Mouse (Mus musculus): ENCODE measurements around the gene Ica1.

Ica1 gene

DNA sequence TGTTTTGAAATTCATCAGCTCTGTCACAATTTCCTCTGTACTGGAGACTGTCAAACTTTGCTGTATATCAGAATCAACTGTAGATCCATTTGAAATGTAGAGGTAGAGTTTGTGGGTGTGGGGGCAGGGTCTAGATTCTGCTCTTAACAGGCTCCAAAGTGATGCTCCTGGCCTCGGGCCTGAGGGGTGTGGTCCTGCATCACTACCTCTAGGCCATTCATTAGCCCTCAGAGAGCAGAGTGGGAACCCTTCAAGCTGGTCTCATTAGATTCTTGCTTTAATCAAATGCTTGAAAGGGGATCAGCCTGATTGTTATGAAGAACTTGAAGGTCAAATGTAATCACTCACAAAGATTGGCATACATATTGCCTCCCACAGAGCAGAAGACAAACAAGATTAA is 36.6 kb downstream of the Ica1 start:
- DNase-seq, result no peak

DNA sequence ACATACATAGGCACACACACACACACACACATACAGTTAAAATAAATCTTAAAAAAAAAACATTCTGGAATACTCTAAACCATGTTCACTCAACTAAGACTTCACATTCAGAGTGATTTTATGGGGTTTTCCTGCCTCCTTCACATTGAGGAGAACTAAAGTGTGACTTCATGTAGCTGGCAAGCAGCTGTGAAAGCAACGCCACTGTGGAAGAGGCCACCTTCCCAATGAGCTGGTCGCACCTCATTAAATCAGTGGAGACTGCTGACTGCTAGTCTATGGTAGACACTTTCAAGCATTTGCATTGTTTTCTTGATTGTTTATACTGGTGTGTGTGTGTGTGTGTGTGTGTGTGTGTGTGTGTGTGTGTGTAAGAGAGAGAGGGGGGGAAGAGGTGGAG is 38.2 kb downstream of the Ica1 start:
- no peak for DNase-seq

DNA sequence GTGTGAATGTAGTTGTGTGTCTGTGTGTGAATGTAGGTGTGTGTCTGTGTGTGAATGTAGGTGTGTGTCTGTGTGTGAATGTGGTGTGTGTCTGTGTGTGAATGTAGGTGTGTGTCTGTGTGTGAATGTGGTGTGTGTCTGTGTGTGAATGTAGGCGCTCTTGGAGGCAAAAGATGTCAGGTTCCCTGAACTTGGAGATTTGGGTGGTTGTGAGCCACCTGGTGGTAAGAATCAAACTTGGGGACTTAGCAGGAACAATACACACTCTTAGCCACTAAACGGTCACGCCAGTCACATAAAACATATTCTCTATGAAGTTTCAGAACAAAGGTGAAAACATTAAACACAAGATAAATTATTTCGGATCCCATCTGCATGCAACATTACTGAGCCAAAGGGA is 39.9 kb downstream of the Ica1 start:
- DNase-seq, result no peak

DNA sequence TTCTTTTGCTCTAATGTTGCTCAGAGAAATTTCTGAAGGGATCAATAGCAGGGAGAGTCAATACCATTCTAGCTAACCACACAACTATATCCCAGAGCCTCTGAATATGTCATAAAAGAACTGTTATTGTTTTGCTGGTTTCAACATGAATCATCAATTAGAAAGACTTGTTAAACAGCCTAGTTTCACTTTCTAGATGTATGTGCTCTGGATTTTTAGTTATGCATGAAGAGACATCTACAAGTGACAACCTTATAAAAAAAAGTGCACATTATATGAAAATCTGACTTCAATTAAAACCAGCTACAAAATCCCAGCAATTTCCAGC is 41.8 kb downstream of the Ica1 start:
- DNase-seq, result no peak

DNA sequence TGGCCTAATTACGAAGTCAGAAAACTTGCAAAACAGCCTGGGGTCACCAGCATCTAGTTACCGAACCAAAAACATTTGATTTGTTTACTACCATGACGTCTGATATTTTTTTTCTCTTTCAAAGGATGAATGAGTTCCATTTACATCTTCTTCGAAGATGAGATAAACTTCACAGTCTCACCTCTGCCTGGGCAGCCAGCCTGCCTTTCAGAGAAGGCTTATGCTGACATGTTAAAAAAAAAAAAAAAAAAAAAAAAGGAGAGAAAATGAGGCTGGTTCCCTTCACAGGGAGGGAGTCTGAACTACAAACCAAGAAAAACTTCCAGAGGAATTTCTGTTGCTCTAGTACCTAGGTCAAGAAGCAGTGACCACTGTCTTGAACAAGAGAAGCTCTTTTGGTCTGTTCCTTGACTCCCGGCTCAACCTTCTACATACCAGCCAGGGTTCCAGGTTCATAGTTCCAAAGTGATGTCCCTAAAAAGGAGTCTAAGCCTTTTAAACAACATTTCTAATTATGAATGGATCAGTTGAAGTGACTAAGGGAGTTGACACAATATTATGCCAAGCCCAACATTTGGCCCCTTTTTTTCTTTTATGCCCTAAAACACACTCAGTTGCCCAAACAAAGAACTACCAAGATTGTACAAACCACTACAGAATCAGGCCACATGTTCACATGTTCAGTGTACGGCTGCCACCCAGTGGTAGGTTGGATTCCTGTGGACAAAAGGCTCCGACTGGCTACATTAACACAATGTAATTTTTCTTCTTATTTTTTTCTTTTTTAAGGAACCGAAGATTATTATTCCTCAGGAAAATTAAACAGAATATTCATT is 42.4 kb downstream of the Ica1 start:
- DNase-seq, result peak; percentile 56

DNA sequence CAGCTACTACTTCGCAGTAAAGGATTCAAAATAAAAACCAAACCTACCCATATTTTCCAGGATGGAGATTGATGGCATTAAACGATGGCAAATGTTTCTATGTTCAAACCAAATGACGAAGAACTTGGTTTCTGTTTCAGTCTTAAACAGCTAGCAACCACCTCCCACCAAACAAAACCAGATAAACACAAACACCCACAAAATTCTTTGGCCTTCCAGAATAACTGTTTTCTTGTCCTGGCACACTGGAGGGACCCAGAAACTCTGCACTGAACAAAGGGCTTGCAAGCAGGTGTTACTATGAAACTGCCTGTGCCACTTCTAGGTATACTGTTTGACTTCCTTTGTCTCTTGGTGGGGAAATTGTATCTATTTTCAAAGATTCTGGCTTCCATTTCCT is 43.2 kb downstream of the Ica1 start:
- no peak for DNase-seq

DNA sequence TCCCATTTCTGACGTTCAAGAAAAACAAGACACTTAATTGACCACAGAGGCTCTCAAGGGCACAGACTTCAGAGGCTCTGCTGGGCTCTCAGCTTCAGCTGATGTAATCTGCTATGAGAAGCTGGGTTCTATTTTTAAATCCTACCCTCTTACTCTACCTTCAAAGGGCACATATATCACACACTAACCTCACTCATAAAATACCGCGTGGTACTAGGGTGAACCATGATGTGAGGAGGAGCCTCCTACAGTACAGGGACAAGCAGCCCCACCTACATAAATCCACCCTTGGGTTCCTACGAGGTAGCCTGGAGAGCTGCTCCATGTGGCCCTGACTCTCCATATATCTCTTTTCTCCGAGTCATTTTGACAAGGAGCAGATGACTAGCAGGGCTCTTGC is 45.8 kb downstream of the Ica1 start:
- no peak for DNase-seq

DNA sequence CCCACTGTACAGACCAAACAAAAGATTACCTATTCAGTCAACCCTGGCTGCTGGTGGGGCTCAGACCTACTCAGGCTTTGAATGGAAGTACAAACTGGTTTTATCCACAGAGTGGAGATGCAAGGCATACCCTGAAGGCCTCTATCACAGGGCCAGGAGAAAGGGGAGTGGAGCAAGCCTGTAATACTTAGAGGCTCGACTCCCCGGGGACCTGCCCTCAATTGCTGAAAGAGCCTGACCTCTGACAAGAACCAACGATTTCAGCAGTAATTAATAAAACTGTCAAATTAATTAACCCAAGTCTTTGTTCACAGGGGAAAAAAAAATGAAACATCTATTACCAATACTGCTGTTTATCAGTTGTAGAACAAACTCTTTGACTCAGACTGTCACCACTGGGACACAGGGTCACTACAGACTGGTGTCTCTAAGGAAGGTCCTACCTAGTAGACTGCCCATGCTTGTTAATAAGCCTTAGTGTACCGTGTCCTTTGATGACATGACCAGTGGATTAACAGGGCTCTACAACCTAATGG is 46.6 kb downstream of the Ica1 start:
- peak; percentile 8 for DNase-seq

DNA sequence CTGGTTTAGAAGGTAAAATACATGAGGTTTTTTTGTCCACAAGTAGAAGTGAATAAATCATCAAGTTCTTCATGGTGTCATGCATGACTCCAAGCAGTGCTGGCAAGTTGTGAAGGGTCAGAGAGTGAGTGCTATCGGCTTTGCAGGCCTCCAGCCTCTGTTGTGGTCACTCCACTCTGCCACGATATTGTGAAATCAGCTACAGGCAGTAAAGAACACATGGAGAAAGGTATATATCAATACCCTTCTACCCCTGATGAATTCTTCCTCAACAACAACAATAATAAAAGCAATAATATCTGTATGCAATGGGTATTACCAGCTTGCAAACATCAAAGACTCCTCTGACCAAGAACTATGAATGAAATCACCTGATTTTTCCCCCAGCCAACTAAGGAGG is 47.9 kb downstream of the Ica1 start:
- no peak for DNase-seq

DNA sequence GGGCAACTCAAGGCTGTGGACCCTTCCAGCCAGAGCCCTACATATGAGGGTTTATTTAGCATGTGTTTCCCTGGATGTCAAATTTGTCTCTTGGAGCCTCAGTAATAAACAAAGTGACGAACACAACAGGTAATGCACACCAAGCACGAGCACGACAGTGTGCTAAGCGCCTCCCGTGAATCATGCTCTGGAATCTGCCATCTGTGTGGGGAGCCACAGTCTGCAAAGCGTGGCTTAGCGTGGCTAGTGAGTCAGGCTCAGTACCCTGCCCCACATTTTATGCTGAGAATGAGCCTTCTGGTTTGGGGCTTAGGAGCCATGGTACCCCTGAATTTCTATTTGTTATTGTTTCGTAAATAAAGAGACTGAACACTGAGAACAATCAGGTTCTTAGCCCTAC is 50.5 kb downstream of the Ica1 start:
- DNase-seq, result no peak

DNA sequence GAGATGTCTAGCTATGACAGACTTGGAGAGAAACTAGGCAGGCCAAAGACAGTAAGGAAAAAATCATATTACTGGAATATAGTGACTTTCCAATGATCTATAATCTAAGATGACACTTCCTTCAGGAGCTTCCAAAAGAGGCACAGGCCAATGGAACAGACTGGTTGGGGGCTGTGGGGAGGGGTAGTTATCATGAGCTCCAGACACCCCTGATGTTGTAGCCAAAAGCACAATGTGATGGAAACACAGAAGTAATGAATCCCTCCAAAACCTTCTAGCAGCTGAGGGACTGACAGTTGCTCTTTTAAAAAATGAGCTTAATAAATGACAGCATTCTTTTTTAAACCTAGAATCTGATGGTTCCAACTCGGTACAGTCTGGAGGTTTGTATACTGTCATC is 52.7 kb downstream of the Ica1 start:
- DNase-seq, result no peak

DNA sequence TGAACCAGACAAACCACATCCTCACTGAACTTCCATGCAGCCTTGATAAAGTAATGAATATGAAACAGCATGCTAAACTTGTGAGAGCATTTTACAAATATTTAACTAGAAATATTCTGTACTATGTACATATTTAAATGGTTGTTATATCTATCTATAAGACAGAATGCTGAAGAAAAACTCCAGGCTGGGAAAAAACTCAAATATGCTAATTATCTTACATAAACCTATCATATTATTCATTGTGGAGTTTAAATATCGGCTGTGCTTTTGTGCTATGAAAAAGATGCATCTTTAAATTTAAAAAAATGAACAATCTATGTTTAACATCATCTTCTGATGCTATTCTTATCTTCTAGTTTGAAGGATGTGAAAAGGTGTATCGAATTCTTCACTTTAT is 58.6 kb downstream of the Ica1 start:
- no peak for DNase-seq

DNA sequence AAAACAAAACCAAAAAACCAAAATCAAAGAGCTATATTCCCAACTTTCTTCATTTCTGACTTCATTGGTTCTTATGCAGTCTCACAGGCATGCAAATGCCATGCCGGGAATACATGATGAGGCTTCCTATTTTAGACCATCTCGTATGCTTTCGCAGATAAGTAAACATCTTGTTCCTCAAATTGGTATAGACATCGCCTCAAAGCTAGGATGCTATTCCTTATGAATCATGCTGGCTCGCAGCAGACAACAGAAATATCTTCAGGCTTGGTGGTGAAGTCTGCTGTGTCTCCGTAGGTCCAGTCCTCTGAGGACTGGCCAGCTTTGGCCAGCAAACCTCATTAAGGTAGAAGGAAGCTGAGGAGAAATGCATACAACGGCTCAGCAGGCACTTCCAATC is 60.3 kb downstream of the Ica1 start:
- DNase-seq, result no peak

DNA sequence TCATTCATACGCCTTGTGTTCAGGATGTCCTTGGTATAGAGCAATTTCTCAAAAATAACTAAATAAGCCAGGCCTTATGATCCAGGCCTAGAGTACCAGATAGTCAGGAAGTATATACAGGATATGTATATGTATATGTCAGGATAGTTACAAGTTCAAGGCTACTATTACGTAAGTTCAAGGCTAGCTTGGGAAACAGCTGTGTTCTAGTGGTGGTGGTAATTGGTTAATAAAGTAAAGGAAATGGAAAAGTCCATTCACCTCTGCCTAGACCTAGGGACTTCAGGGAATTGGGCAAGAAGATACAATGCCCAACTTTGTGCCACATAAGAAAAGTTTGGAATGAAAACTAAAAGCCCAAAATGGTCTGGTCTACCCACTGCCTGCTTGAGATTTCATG is 61.7 kb downstream of the Ica1 start:
- no peak for DNase-seq

DNA sequence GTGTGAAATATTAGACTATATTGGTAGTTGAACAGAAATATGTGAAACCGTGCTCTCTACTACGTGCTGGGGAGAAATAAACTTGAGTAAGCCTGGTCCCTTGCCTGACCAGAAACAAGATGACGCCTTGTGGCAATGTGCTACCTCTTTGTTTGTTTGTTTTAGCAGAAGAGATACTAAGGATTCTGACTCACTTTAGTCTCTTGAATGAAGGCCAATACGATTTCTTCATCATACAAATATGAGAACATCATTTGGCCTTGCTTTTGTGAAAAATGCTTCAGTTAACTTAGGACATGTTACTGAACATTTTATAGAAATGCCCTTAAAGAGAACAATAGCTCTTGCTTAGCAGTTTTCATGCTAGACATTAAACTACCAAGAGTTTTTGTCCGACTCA is 67.0 kb downstream of the Ica1 start:
- no peak for DNase-seq

DNA sequence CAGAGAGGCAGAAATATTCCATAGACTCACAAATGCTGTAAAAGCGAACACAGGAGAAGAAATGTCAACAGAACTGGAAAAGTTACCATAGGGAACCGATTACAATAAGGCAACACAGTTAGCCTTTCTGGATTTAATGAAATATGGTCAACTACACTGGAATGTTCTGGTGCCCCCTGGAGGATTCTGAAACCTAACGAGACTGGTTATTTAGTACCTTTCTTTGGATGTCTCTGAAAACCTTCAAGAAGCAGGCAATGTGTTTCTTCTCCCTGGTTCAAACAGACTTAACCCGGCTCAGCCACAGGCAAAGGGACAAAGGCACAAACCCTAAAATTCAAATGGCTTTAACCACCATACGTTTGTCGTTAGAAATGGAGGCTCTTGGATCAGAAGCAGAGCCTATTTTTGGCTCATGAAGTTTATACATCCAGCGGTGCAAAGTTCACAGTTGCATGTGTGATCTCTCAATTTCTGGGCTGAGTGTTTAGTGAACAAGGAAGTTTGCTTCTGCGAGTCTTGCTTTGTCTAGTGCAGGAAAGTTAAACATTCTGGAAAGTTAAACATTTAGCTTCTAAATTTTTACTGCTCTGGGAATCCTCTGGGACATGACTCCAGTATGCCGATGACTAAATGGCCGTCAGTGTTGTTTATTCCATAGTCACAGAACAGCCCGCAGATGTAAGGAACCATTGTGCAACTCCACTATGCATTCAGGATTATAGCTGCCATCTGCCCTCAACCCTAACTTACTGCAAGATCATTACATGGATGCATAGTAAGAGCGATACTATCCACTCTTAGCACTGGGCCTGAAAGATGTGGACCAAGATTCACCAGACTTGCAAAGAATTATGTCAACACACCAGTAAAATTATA is 83.4 kb downstream of the Ica1 start:
- DNase-seq, result no peak

DNA sequence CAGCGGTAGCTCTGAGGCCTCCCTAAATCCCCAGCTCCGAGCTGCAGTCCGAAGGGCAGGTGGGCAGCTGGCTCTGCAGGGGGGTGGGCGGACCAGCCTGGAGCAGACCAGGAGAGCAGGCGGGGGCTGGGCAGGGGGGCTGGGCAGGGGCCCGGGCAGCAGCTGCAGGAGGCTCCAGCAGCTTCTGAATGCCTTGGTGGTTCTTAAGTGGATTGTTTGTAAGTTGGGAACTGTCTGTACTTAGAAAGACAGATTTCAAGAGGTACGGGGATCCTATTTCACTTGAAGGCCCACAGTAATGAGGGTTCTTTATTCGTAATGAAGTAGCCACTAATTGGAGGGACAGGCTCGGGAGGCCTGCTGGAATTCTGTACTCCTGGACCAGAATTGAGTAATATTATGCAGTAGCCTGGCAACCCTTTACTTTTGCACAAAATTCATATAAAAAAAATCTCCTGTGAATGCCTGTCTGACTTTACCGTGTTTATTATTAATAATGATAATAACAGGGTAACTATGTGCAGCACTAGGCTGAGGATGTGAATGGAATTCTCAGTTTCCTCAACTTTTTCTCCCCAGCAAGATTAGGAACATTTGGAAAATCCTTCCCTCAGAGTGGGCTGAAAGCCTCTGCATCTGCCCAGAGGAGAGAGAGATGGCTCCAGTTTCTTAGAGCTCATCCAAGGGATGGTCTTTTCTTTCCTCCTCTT is 84.2 kb downstream of the Ica1 start:
- DNase-seq, result peak; percentile 26

DNA sequence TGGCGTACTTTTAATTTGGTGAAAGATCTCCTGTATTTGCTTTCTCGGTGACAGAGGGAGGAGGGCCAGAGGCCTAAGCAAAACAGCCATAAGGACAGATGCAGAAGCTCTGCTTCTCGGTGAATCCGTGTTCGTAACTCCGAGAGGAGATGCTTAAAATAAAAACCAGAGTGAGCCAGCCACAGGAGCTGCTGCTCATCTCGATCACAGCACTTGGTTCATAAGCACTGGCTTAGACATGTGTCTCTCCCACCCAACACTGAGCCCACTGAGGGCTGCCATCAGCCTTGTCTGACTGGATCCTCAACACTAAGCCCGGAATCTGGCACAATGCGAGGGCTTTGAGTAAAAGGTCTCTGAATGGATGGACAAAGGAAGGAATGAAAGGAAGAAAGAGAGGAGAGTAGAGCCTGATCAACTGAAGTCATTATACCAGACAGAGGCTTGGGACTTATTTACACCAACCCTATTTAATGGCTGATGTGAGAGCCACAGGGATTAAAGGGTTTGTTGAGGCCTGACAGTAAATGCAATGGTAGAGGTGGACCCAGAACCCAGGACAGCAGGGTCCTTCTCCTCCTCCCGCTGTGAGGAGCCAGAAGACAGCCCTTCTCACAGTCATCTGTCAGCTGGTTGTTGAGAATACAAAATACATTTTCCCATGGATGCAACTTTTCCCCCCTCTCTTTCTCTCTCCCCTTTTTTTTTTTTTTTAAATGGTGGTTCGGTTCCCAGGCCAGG is 85.0 kb downstream of the Ica1 start:
- no peak for DNase-seq

DNA sequence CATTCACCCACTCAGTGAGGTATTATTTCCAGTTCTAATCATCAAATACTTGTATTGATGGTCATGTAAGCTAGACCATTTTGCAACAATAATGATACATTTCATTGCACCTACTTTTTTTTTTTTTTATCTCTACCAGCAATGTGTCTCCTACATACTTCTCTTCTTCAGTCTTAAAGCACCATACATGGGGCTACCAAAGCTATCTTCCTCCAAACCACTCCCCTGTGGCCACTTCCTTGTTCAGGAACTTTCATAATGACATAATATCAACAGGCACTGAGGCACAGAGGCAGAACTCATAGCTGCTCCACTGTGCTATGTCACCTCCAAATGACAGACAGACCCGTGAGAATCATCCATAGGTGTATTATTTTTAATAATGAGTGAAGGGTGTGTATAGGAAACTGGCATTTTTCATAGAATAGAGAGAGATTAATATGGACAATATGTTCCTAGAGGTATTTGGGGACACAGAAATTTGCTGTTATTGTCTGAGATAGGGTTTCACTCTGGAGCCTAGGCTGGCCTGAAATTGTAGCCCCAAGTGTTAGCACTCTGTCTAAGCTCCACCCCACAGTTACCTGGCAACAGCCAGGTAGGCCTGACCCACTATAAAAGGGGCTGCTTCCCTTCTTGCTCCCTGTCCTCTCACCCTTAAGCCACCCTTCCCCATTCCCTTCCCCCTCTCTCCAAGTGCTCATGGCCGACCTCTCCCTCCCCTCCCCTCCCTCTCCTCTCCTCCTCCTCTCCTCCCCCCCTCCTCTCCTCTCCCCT is 86.9 kb downstream of the Ica1 start:
- DNase-seq, result no peak

DNA sequence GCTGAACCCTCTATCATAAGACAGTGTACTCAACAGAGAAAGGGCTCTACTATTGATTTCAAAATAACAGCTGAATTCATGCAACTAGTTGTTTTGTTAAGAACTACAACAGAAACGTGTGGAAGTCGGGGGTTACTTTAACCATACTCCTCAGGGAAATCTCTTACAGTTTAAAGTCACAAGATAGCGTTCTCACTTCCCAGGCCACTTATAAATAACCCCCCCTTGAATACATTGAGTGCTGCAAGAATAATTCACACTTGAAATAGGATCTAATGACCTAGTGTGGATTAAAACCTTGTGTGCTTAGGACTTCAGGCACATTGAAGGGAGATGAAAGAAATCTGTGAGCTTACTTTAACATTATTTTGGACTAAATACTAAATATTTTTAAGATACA is 87.8 kb downstream of the Ica1 start:
- DNase-seq, result no peak

DNA sequence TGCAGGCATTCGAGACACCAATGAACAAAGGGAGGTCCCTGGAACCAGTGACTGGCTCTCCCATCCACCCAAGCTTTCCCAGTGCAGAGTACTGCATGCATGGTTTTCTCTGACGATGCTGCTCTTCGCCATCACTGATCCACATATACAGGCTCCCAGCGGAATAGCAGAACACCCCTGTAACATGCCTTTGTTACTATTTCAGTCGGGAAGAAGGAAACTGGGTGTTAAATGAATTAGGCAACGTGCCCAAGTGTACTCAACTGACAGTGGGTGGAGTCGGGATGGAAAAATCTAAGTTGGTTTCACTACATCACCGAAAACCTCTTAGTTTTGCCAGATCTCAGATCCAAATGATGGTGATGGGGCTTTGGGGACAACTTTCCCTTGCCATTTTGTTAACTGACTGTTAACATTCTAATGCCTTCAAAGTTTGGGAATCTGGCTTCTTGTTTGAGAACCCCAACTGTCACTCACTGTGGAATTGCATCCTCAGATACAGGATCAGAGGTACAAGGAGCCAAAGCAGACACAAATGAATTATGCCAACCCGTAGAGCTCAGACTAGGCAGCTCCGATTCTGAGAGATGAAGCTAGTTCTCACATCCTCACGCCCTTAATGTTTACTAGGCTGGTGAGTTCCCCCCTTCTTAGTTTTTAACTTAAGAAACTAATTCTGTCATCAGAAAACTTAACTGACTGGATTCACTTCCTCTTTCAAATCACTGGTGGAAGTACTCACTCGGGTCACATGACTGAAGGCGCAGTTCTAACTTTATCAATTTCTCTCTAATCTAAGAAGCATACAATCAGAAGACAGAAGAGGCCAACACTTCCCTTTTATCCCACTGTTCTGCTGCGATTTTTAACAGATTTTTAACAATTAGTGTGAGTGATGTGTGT is 91.4 kb downstream of the Ica1 start:
- no peak for DNase-seq

Measured in liver (tissue).